ENCODE assay signal across 22 mouse cellular contexts in genomic region chr5:136288351-136289081, GRCm38 (mm10). TPM values are rescaled to one million over a fixed set of nuclear protein-coding genes. Genes with fewer than 3 reads are reported as not detected.
DNase-seq lines count a peak whose midpoint lies in the region; ATAC-seq and TF ChIP-seq lines count a peak whose summit lies in the region.
"Had no signal": no experiment of that assay in that cellular context is flagged by ENCODE, and none has a peak within 500 bp of the region (broad histone marks: within the 10 kb centered on the region; RNA-seq: fewer than 3 reads in every experiment).

No protein-coding gene starts in this region.

- no peak for ATAC-seq in megakaryocyte-erythroid progenitor cell, adult 5-6 weeks (replicated peaks; ENCODE audit: low FRiP score, low TSS enrichment, poor library complexity, severe bottlenecking)
- ATAC-seq: forebrain, embryonic 16.5 days; hindbrain, embryonic 16.5 days had no signal

- WGBS in cerebellum, adult 2 months, result 52% methylated on average over 6 of the region's 6 CpGs

- H3K4me3 ChIP-seq in cerebellum, adult 2 months (replicated peaks; ENCODE audit: insufficient read depth, low read depth, low read length), result no peak overlapping the region
- H3K4me3 ChIP-seq: embryonic facial prominence, embryonic 13.5 days; limb, embryonic 15.5 days; liver, embryonic 15.5 days; midbrain, embryonic 12.5 days had no signal

- peak; percentile 44 to 48 for DNase-seq in cerebellum, adult 2 months
- no peak for DNase-seq in cerebellum, postnatal 4 days (ENCODE audit: low spot score in 2 of 2)
- peak; percentile 34 for DNase-seq in cerebellum, adult 8-10 months
- peak; percentile 48 to 64 for DNase-seq in cerebellum, postnatal 25 days
- peak; percentile 27 for DNase-seq in lung, postnatal 10 days
- DNase-seq in thymus, postnatal 36 days, result no peak
- DNase-seq in frontal cortex, postnatal 36 days (ENCODE audit: low spot score in 2 of 2), result no peak
- DNase-seq: adrenal gland, postnatal 25 days; heart, adult 11 months; kidney, adult 2 months; kidney, postnatal 25 days; right cerebral cortex, adult 18-20 months; thymus, adult 18-20 months had no signal

- no peaks in the 10 kb centered on the region for H3K27me3 ChIP-seq in cerebellum, adult 2 months (ENCODE audit: control insufficient read depth, insufficient read depth, low read length)
- H3K27me3 ChIP-seq: CH12.LX; embryonic facial prominence, embryonic 13.5 days; limb, embryonic 15.5 days; liver, embryonic 15.5 days; midbrain, embryonic 12.5 days had no signal

- no peak for TF ChIP-seq POLR2A in cerebellum, adult 2 months (IDR thresholded peaks at IDR 0.05; ENCODE audit: borderline replicate concordance, insufficient read depth, low read length)

- peaks cover 41% of the 10 kb centered on the region for H3K4me1 ChIP-seq in cerebellum, adult 2 months (ENCODE audit: control insufficient read depth, insufficient read depth, low read length)
- H3K4me1 ChIP-seq: embryonic facial prominence, embryonic 13.5 days; limb, embryonic 15.5 days; liver, embryonic 15.5 days had no signal

- TF ChIP-seq CTCF in cerebellum, adult 2 months (IDR thresholded peaks at IDR 0.05; ENCODE audit: borderline replicate concordance, insufficient read depth, low read depth, low read length), result no peak

- no peak overlapping the region for H3K27ac ChIP-seq in cerebellum, adult 2 months (ENCODE audit: insufficient read depth, low read length)
- H3K27ac ChIP-seq: embryonic facial prominence, embryonic 13.5 days; limb, embryonic 15.5 days; liver, embryonic 15.5 days; midbrain, embryonic 12.5 days had no signal

RNA-seq across cellular contexts. Expression of gene Sh2b2, which starts 42.2 kb away (rescaled TPM):
- 8.1 and 8.3 TPM in 2 replicates for polyA plus RNA-seq in cerebellum, adult 2 months (2012; rRNA removed)
- 1.7 and 3.0 TPM in 2 replicates for total RNA-seq in megakaryocyte-erythroid progenitor cell, adult 5-6 weeks (2014; fragmentation: Nextera tagmentation)
- 0.09 and 1.8 TPM in 2 replicates for total RNA-seq in megakaryocyte-erythroid progenitor cell, adult 5-6 weeks (2017)
- total RNA-seq: MEL had no signal

Comparison
In these comparisons a context has a peak if more than half of its experiments do, and no peak if none do; other contexts are left out.
1. DNase-seq: peak in cerebellum, adult 2 months (2 of 2), cerebellum, adult 8-10 months (single experiment), cerebellum, postnatal 25 days (2 of 2) and lung, postnatal 10 days (single experiment); none in cerebellum, postnatal 4 days (0 of 2), thymus, postnatal 36 days (0 of 2) and frontal cortex, postnatal 36 days (0 of 2).